Mouse (Mus musculus): Measurements from ENCODE around the gene Amh.

Gene Amh

GRCm38 (mm10) chr10:80785963-80786362 lies 19.1 kb upstream of the Amh start:
- DNase-seq (ENCODE audit: inconsistent ontology term): no peak

- no peak for DNase-seq (ENCODE audit: inconsistent ontology term)
Measured at GRCm38 (mm10) chr10:80787517-80787916, 17.5 kb upstream of the Amh start.

GRCm38 (mm10) chr10:80790761-80791404 lies 14.2 kb upstream of the Amh start:
- DNase-seq (ENCODE audit: inconsistent ontology term): no peak

GRCm38 (mm10) chr10:80791476-80792174 lies 13.4 kb upstream of the Amh start:
- DNase-seq (ENCODE audit: inconsistent ontology term): no peak

GRCm38 (mm10) chr10:80792175-80793032 lies 12.6 kb upstream of the Amh start:
- DNase-seq (ENCODE audit: inconsistent ontology term): no peak

- DNase-seq (ENCODE audit: inconsistent ontology term): no peak
Measured at GRCm38 (mm10) chr10:80793033-80793784, 11.8 kb upstream of the Amh start.

GRCm38 (mm10) chr10:80793803-80794202 lies 11.2 kb upstream of the Amh start:
- DNase-seq (ENCODE audit: inconsistent ontology term): no peak

GRCm38 (mm10) chr10:80794750-80795149 lies 10.3 kb upstream of the Amh start:
- DNase-seq (ENCODE audit: inconsistent ontology term): no peak

GRCm38 (mm10) chr10:80796307-80796848 lies 8.7 kb upstream of the Amh start:
- DNase-seq (ENCODE audit: inconsistent ontology term): no peak

- DNase-seq (ENCODE audit: inconsistent ontology term): no peak
Measured at GRCm38 (mm10) chr10:80797186-80798149, 7.6 kb upstream of the Amh start.

- peak; percentile 97 for DNase-seq (ENCODE audit: inconsistent ontology term)
Measured at GRCm38 (mm10) chr10:80798150-80799006, 6.7 kb upstream of the Amh start, which contains the start of the genes Sf3a2 and Plekhj1. TSS of gene Sf3a2 (plus strand) at chr10:80798198. TSS of gene Plekhj1 (minus strand) at chr10:80798626.

- DNase-seq (ENCODE audit: inconsistent ontology term): peak; percentile 45
Measured at GRCm38 (mm10) chr10:80799070-80799566, 5.9 kb upstream of the Amh start.

GRCm38 (mm10) chr10:80802204-80802912 lies 2.7 kb upstream of the Amh start:
- no peak for DNase-seq (ENCODE audit: inconsistent ontology term)

- DNase-seq (ENCODE audit: inconsistent ontology term): no peak
Measured at GRCm38 (mm10) chr10:80802996-80803395, 2.0 kb upstream of the Amh start.

GRCm38 (mm10) chr10:80804340-80804739 lies 703 bp upstream of the Amh start:
- no peak for DNase-seq (ENCODE audit: inconsistent ontology term)

GRCm38 (mm10) chr10:80805322-80805721 lies 279 bp downstream of the Amh start:
- DNase-seq (ENCODE audit: inconsistent ontology term): no peak

GRCm38 (mm10) chr10:80805925-80806324 lies 882 bp downstream of the Amh start:
- DNase-seq (ENCODE audit: inconsistent ontology term): peak; percentile 72

GRCm38 (mm10) chr10:80806341-80807056 lies 1.5 kb downstream of the Amh start:
- DNase-seq (ENCODE audit: inconsistent ontology term): no peak

Measured in Muller cell, postnatal 12 days (primary cell).